7 mouse cellular contexts compared by ENCODE assay signal in genomic region chr5:129177697-129178511, GRCm38 (mm10).
A peak's percentile ranks its signal among the peaks of the same experiment; 100 is the strongest.
DNase-seq lines count a peak whose midpoint lies in the region; ATAC-seq and TF ChIP-seq lines count a peak whose summit lies in the region.

No protein-coding gene starts in this region.

- H3K4me2 ChIP-seq in kidney, embryonic 15.5 days, result peak overlapping the region; percentile 13; the same call in 1 of the 2 replicates
- H3K4me2 ChIP-seq in limb, embryonic 15.5 days, result no peak overlapping the region
- H3K4me2 ChIP-seq in midbrain, postnatal 0 days (ENCODE audit: low read depth, low read length, poor library complexity, severe bottlenecking), result no peak overlapping the region

- no peaks in the 10 kb centered on the region for H3K9me3 ChIP-seq in heart, embryonic 10.5 days
- no peaks in the 10 kb centered on the region for H3K9me3 ChIP-seq in kidney, embryonic 15.5 days (replicated peaks)
- H3K9me3 ChIP-seq in limb, embryonic 15.5 days, result no peaks in the 10 kb centered on the region
- H3K9me3 ChIP-seq in midbrain, postnatal 0 days (ENCODE audit: low read length), result no peaks in the 10 kb centered on the region

- ATAC-seq in kidney, embryonic 15.5 days (replicated peaks; ENCODE audit: low FRiP score), result peak; percentile 61; the same call in 1 of the 2 replicates
- peak; percentile 13; the same call in 1 of the 2 replicates for ATAC-seq in limb, embryonic 15.5 days (ENCODE audit: insufficient number of reproducible peaks, low FRiP score, low TSS enrichment, low read depth)
- ATAC-seq in midbrain, postnatal 0 days (ENCODE audit: low FRiP score), result peak; percentile 77; the same call in 1 of the 2 replicates

- no peaks in the 10 kb centered on the region for H3K36me3 ChIP-seq in heart, embryonic 10.5 days
- no peaks in the 10 kb centered on the region for H3K36me3 ChIP-seq in kidney, embryonic 15.5 days
- H3K36me3 ChIP-seq in limb, embryonic 15.5 days, result no peaks in the 10 kb centered on the region
- H3K36me3 ChIP-seq in midbrain, postnatal 0 days (ENCODE audit: insufficient read depth, low read length), result no peaks in the 10 kb centered on the region

- no peak overlapping the region for H3K27ac ChIP-seq in embryonic fibroblast, embryonic 13.5 days (ENCODE audit: insufficient read depth, low read length)
- H3K27ac ChIP-seq in heart, embryonic 10.5 days, result no peak overlapping the region
- H3K27ac ChIP-seq in kidney, embryonic 15.5 days, result no peak overlapping the region
- H3K27ac ChIP-seq in limb, embryonic 15.5 days, result no peak overlapping the region
- no peak overlapping the region for H3K27ac ChIP-seq in midbrain, postnatal 0 days (ENCODE audit: low read depth, low read length)

- no peak for TF ChIP-seq POLR2A in embryonic fibroblast, embryonic 13.5 days (IDR thresholded peaks at IDR 0.05; ENCODE audit: low read depth, low read length)

- TF ChIP-seq CTCF in embryonic fibroblast, embryonic 13.5 days (IDR thresholded peaks at IDR 0.05; ENCODE audit: borderline replicate concordance, insufficient read depth, low read length), result peak; percentile 100
- TF ChIP-seq CTCF in midbrain, postnatal 0 days (IDR thresholded peaks at IDR 0.05), result peak; percentile 97

- peaks cover 36% of the 10 kb centered on the region for H3K27me3 ChIP-seq in heart, embryonic 10.5 days (ENCODE audit: insufficient read depth, poor library complexity, severe bottlenecking)
- H3K27me3 ChIP-seq in kidney, embryonic 15.5 days, result peaks cover 37% of the 10 kb centered on the region
- peaks cover 21% of the 10 kb centered on the region; the same call in 1 of the 2 replicates for H3K27me3 ChIP-seq in limb, embryonic 15.5 days
- H3K27me3 ChIP-seq in midbrain, postnatal 0 days (ENCODE audit: insufficient read depth, low read length), result no peaks in the 10 kb centered on the region

- DNase-seq in adrenal gland, postnatal 4 days (ENCODE audit: low spot score in 2 of 2), result peak; percentile 67 to 77
- peak; percentile 89 for DNase-seq in heart, embryonic 10.5 days (ENCODE audit: low spot score)
- DNase-seq in midbrain, postnatal 0 days (ENCODE audit: low spot score), result peak; percentile 88
- peak; percentile 67 to 87 for DNase-seq in spleen, postnatal 10 days (ENCODE audit: low spot score in 2 of 2)

- H3K4me3 ChIP-seq in embryonic fibroblast, embryonic 13.5 days (ENCODE audit: insufficient read depth, low read length), result no peak overlapping the region
- no peak overlapping the region for H3K4me3 ChIP-seq in heart, embryonic 10.5 days
- no peak overlapping the region for H3K4me3 ChIP-seq in kidney, embryonic 15.5 days (replicated peaks)
- no peak overlapping the region for H3K4me3 ChIP-seq in limb, embryonic 15.5 days
- H3K4me3 ChIP-seq in midbrain, postnatal 0 days (ENCODE audit: low read depth, low read length), result no peak overlapping the region

- H3K9ac ChIP-seq in kidney, embryonic 15.5 days, result no peak overlapping the region
- no peak overlapping the region for H3K9ac ChIP-seq in limb, embryonic 15.5 days
- H3K9ac ChIP-seq in midbrain, postnatal 0 days (replicated peaks; ENCODE audit: low read length, poor library complexity, severe bottlenecking), result no peak overlapping the region

- no peaks in the 10 kb centered on the region for H3K4me1 ChIP-seq in embryonic fibroblast, embryonic 13.5 days (ENCODE audit: control insufficient read depth, insufficient read depth, low read length)
- peaks cover 13% of the 10 kb centered on the region for H3K4me1 ChIP-seq in heart, embryonic 10.5 days
- peaks cover 11% of the 10 kb centered on the region for H3K4me1 ChIP-seq in kidney, embryonic 15.5 days
- H3K4me1 ChIP-seq in limb, embryonic 15.5 days, result peaks cover 4% of the 10 kb centered on the region; the same call in 1 of the 2 replicates
- no peaks in the 10 kb centered on the region for H3K4me1 ChIP-seq in midbrain, postnatal 0 days (ENCODE audit: insufficient read depth, low read length)

- WGBS in heart, embryonic 10.5 days, result 49% methylated on average over 14 of the region's 14 CpGs
- 51% methylated on average over 14 of the region's 14 CpGs for WGBS in kidney, embryonic 15.5 days
- WGBS in limb, embryonic 15.5 days, result 47% methylated on average over 14 of the region's 14 CpGs
- 50% methylated on average over 14 of the region's 14 CpGs for WGBS in midbrain, postnatal 0 days

Comparison
In these comparisons a context has a peak if more than half of its experiments do, and no peak if none do; other contexts are left out.
1. ATAC-seq: peak in every context shown above with its lines; median percentile 77 in midbrain, postnatal 0 days; 61 in kidney, embryonic 15.5 days; 13 in limb, embryonic 15.5 days.